Mouse (Mus musculus): Measurements from ENCODE around the gene Dnajc30.

The Dnajc30 gene

GRCm38 (mm10) chr5:135076931-135077505, 13.0 kb downstream of the Dnajc30 start:
- CTCF ChIA-PET, result interaction anchor here (0.5 to 5.5 kb wide), 31 partner anchors 8 to 414 kb away, joined by 3 to 40 read pairs (median 6); partner anchors contain the start of genes Abhd11 (in 2 of the 4), Mlxipl (in 2 of the 4), Stx1a (in 2 of the 4) and Cldn3 (in 1 of the 4)
- POLR2A ChIA-PET, result interaction anchor here in 3 of 4 experiments (0.6 to 3.9 kb wide), 22 partner anchors 9 to 895 kb away, joined by 3 to 21 read pairs (median 4); partner anchors contain the start of genes Abhd11 (in 2 of the 3), Bud23 (in 2 of the 3), Cldn4 (in 1 of the 3) and Dnajc30 (in 1 of the 3)

- ChIA-PET CTCF (interaction anchor here (0.5 to 5.5 kb wide), 68 partner anchors 9 to 917 kb away, joined by 3 to 40 read pairs (median 4); partner anchors contain the start of genes Stx1a (in 3 of the 4), Abhd11 (in 2 of the 4), Mlxipl (in 2 of the 4) and Cldn3 (in 1 of the 4)), POLR2A (interaction anchor here (0.6 to 3.9 kb wide), 30 partner anchors 9 to 896 kb away, joined by 3 to 21 read pairs (median 4); partner anchors contain the start of genes Abhd11 (in 2 of the 4), Cldn4 (in 2 of the 4), Bud23 (in 1 of the 4) and Dnajc30 (in 1 of the 4))
These were observed 13.8 kb downstream of the Dnajc30 start, which contains the start of gene Vps37d for GRCm38 (mm10) chr5:135077564-135078481. TSS of gene Vps37d (minus strand) at chr5:135078266.

GRCm38 (mm10) chr5:135078482-135078810, 14.4 kb downstream of the Dnajc30 start:
- ChIA-PET CTCF (interaction anchor here in 3 of 4 experiments (0.6 to 5.5 kb wide), 38 partner anchors 10 to 856 kb away, joined by 3 to 40 read pairs (median 5); partner anchors contain the start of genes Stx1a (in 2 of the 3), Abhd11 (in 1 of the 3), Cldn3 (in 1 of the 3) and Mettl27 (in 1 of the 3)), POLR2A (interaction anchor here (0.6 to 3.9 kb wide), 19 partner anchors 10 to 171 kb away, joined by 3 to 21 read pairs (median 4); partner anchors contain the start of genes Cldn4 (in 2 of the 4), Abhd11 (in 1 of the 4), Bud23 (in 1 of the 4) and Dnajc30 (in 1 of the 4))

- POLR2A ChIA-PET, result interaction anchor here in 3 of 4 experiments (0.5 to 3.9 kb wide), 12 partner anchors 11 to 389 kb away, joined by 3 to 21 read pairs (median 3); no protein-coding TSS in a partner anchor
- CTCF ChIA-PET, result interaction anchor here in 3 of 4 experiments (0.6 to 5.5 kb wide), 6 partner anchors 12 to 64 kb away, joined by 3 to 40 read pairs (median 5); no protein-coding TSS in a partner anchor
These were observed 15.6 kb downstream of the Dnajc30 start for GRCm38 (mm10) chr5:135079578-135079977.

- ChIA-PET CTCF (interaction anchor here in 3 of 4 experiments (0.5 to 5.5 kb wide), 4 partner anchors 17 to 498 kb away, joined by 3 to 40 read pairs (median 6); no protein-coding TSS in a partner anchor), POLR2A (interaction anchor here in 2 of 4 experiments (1.1 to 3.9 kb wide), 3 partner anchors 17 to 39 kb away, joined by 3 to 21 read pairs (median 4); no protein-coding TSS in a partner anchor)
These were observed 16.5 kb downstream of the Dnajc30 start for GRCm38 (mm10) chr5:135080539-135080938.

- POLR2A ChIA-PET, result no interaction called here
- CTCF ChIA-PET, result no interaction called here
These were observed 22.9 kb downstream of the Dnajc30 start for GRCm38 (mm10) chr5:135086871-135087270.

- CTCF ChIA-PET, result interaction anchor here (0.6 to 1.8 kb wide), 8 partner anchors 11 to 457 kb away, joined by 3 to 10 read pairs (median 4); partner anchors contain the start of gene Vps37d (in 2 of the 4)
These were observed 25.7 kb downstream of the Dnajc30 start, which contains the start of gene Mlxipl for GRCm38 (mm10) chr5:135089653-135090052. TSS of gene Mlxipl (plus strand) at chr5:135089890.

GRCm38 (mm10) chr5:135100981-135101380, 37.0 kb downstream of the Dnajc30 start:
- POLR2A ChIA-PET, result interaction anchor here in 1 of 4 experiments (1.0 kb wide), 1 partner anchor 92 kb away, joined by 3 read pairs; the partner anchor contains the start of gene Abhd11
- CTCF ChIA-PET, result interaction anchor here (0.6 to 3.0 kb wide), 6 partner anchors 12 to 194 kb away, joined by 3 to 8 read pairs (median 4); partner anchors contain the start of genes Mlxipl (in 2 of the 4) and Vps37d (in 1 of the 4)

More at GRCm38 (mm10) chr5:135089653-135090052, 25.7 kb downstream of the Dnajc30 start, which contains the start of gene Mlxipl:
- POLR2A ChIA-PET, result interaction anchor here in 3 of 4 experiments (0.6 to 0.7 kb wide), 7 partner anchors 9 to 968 kb away, joined by 3 to 5 read pairs (median 3); partner anchors contain the start of gene Vps37d (in 1 of the 3)

GRCm38 (mm10) chr5:135103999-135104660, 40.1 kb downstream of the Dnajc30 start:
- ChIA-PET CTCF (interaction anchor here (0.6 to 1.4 kb wide), 11 partner anchors 14 to 197 kb away, joined by 3 to 5 read pairs (median 3); no protein-coding TSS in a partner anchor), POLR2A (interaction anchor here in 3 of 4 experiments (0.7 to 1.2 kb wide), 3 partner anchors 58 to 249 kb away, joined by 3 to 5 read pairs (median 3); no protein-coding TSS in a partner anchor)

- ChIA-PET POLR2A (interaction anchor here in 3 of 4 experiments (0.6 to 4.5 kb wide), 33 partner anchors 9 to 958 kb away, joined by 3 to 32 read pairs (median 5); partner anchors contain the start of genes Abhd11 (in 2 of the 3), Stx1a (in 2 of the 3), Tbl2 (in 2 of the 3) and Cldn3 (in 1 of the 3)), CTCF (interaction anchor here (0.6 to 2.3 kb wide), 21 partner anchors 9 to 460 kb away, joined by 3 to 14 read pairs (median 4); partner anchors contain the start of genes Tmem270 (in 1 of the 4) and Vps37d (in 1 of the 4))
These were observed 42.8 kb downstream of the Dnajc30 start for GRCm38 (mm10) chr5:135106758-135107256.

- CTCF ChIA-PET, result interaction anchor here (0.5 to 3.0 kb wide), 18 partner anchors 9 to 359 kb away, joined by 3 to 16 read pairs (median 4); partner anchors contain the start of genes Vps37d (in 2 of the 4) and Tmem270 (in 1 of the 4)
These were observed 43.8 kb downstream of the Dnajc30 start for GRCm38 (mm10) chr5:135107521-135108501.

GRCm38 (mm10) chr5:135109017-135109416, 45.0 kb downstream of the Dnajc30 start:
- CTCF ChIA-PET, result interaction anchor here (0.5 to 3.0 kb wide), 16 partner anchors 8 to 271 kb away, joined by 3 to 16 read pairs (median 4); partner anchors contain the start of genes Cldn13 (in 1 of the 4) and Vps37d (in 1 of the 4)
- POLR2A ChIA-PET, result interaction anchor here in 3 of 4 experiments (0.6 to 4.5 kb wide), 32 partner anchors 10 to 327 kb away, joined by 3 to 32 read pairs (median 4); partner anchors contain the start of genes Abhd11 (in 3 of the 3), Baz1b (in 1 of the 3), Cldn3 (in 1 of the 3) and Cldn4 (in 1 of the 3)

More at GRCm38 (mm10) chr5:135107521-135108501, 43.8 kb downstream of the Dnajc30 start:
- POLR2A ChIA-PET, result interaction anchor here in 3 of 4 experiments (0.6 to 4.5 kb wide), 31 partner anchors 11 to 201 kb away, joined by 3 to 32 read pairs (median 5); partner anchors contain the start of genes Abhd11 (in 2 of the 3), Tbl2 (in 2 of the 3), Baz1b (in 1 of the 3) and Cldn3 (in 1 of the 3)

- POLR2A ChIA-PET, result interaction anchor here in 3 of 4 experiments (0.6 to 4.5 kb wide), 15 partner anchors 12 to 327 kb away, joined by 3 to 32 read pairs (median 4); partner anchors contain the start of genes Abhd11 (in 2 of the 3) and Tbl2 (in 1 of the 3)
- CTCF ChIA-PET, result interaction anchor here (0.6 to 3.0 kb wide), 8 partner anchors 9 to 270 kb away, joined by 3 to 16 read pairs (median 6); partner anchors contain the start of gene Cldn13 (in 1 of the 4)
These were observed 45.4 kb downstream of the Dnajc30 start for GRCm38 (mm10) chr5:135109426-135109825.

- POLR2A ChIA-PET, result interaction anchor here in 3 of 4 experiments (0.6 to 4.5 kb wide), 10 partner anchors 14 to 328 kb away, joined by 3 to 32 read pairs (median 4); partner anchors contain the start of gene Tbl2 (in 1 of the 3)
- CTCF ChIA-PET, result interaction anchor here in 3 of 4 experiments (0.6 to 3.0 kb wide), 5 partner anchors 8 to 270 kb away, joined by 4 to 16 read pairs (median 5); no protein-coding TSS in a partner anchor
These were observed 46.0 kb downstream of the Dnajc30 start for GRCm38 (mm10) chr5:135109976-135110375.

All from embryonic stem cell, embryonic (primary cell).